In genomic region chr7:136796415-136796814, GRCm38 (mm10) we compare ENCODE assay signal across 25 mouse cellular contexts.
"Had no signal": no experiment of that assay in that cellular context is flagged by ENCODE, and none has a peak within 500 bp of the region (broad histone marks: within the 10 kb centered on the region; RNA-seq: fewer than 3 reads in every experiment).

No protein-coding gene starts in this region.

- H3K36me3 ChIP-seq: heart, embryonic 12.5 days; hindbrain, embryonic 10.5 days; hindbrain, embryonic 12.5 days; limb, embryonic 10.5 days; limb, embryonic 12.5 days; liver, embryonic 13.5 days; liver, embryonic 15.5 days had no signal

- H3K4me3 ChIP-seq: gastrocnemius, adult 2 months; heart, adult 2 months; heart, embryonic 12.5 days; hindbrain, embryonic 10.5 days; hindbrain, embryonic 12.5 days; layer of hippocampus, adult 2 months; left cerebral cortex, adult 2 months; limb, embryonic 10.5 days; limb, embryonic 12.5 days; liver, embryonic 13.5 days; liver, embryonic 15.5 days had no signal

- H3K9ac ChIP-seq: heart, embryonic 12.5 days; hindbrain, embryonic 12.5 days; hindbrain, embryonic 14.5 days; limb, embryonic 12.5 days; liver, embryonic 13.5 days; liver, embryonic 15.5 days had no signal

- H3K27me3 ChIP-seq: hindbrain, embryonic 12.5 days; liver, embryonic 13.5 days; liver, embryonic 15.5 days had no signal

- H3K4me2 ChIP-seq: heart, embryonic 12.5 days; hindbrain, embryonic 12.5 days; hindbrain, embryonic 14.5 days; limb, embryonic 12.5 days; liver, embryonic 11.5 days; liver, embryonic 13.5 days; liver, embryonic 15.5 days had no signal

- H3K4me1 ChIP-seq: liver, embryonic 13.5 days; liver, embryonic 15.5 days had no signal

- DNase-seq: gastrocnemius, adult 2 months; gastrocnemius, postnatal 10 days; gastrocnemius, postnatal 25 days; heart, adult 2 months; heart, postnatal 10 days; heart, postnatal 4 days; kidney, adult 18-20 months; kidney, adult 8-10 months; kidney, postnatal 10 days; kidney, postnatal 4 days; liver; liver, embryonic 13.5 days had no signal

- H3K9me3 ChIP-seq: heart, embryonic 12.5 days; hindbrain, embryonic 10.5 days; hindbrain, embryonic 12.5 days; limb, embryonic 10.5 days; limb, embryonic 12.5 days; liver, embryonic 13.5 days; liver, embryonic 15.5 days had no signal

- ATAC-seq: hindbrain, embryonic 16.5 days; inflammation-experienced regulatory T-cells, adult 6 months; intestine, embryonic 16.5 days had no signal

- H3K27ac ChIP-seq: gastrocnemius, adult 2 months; heart, adult 2 months; hindbrain, embryonic 10.5 days; hindbrain, embryonic 12.5 days; hindbrain, embryonic 14.5 days; layer of hippocampus, adult 2 months; left cerebral cortex, adult 2 months; limb, embryonic 12.5 days; liver, embryonic 13.5 days; liver, embryonic 15.5 days had no signal
